Mouse (Mus musculus) lung, postnatal 0 days (tissue): ENCODE measurements around the gene Stam. TPM values are rescaled to one million over a fixed set of nuclear protein-coding genes. Genes with fewer than 3 reads are reported as not detected.
A peak's percentile ranks its signal among the peaks of the same experiment; 100 is the strongest.

Source experiments
- ATAC-seq: fragments of 200-750 bp; cut with Nextera tagmentation; 2 replicates; pipeline ENCODE4 v1.8.0; 2017; ENCODE audit warnings: moderate library complexity
- DNase-seq: peaks from one replicate; pipeline ENCODE4 v3.0.0-alpha.2; 2016; ENCODE audit warnings: low spot score
- H3K27ac ChIP-seq: fragments of 300-500 bp; sonication (generic); 2 replicates; pipeline ENCODE4 v1.5.1; 2014; ENCODE audit warnings: antibody characterized with exemption, mild to moderate bottlenecking, low read length, mixed read lengths
- H3K27me3 ChIP-seq: fragments of 300-500 bp; sonication (generic); replicated peaks from 2 replicates; pipeline ENCODE4 v1.6.1; 2014; ENCODE audit warnings: low read length, mixed read lengths; ENCODE audit not compliant: insufficient read depth
- H3K36me3 ChIP-seq: fragments of 300-500 bp; sonication (generic); 2 replicates; pipeline ENCODE4 v1.6.1; 2014; ENCODE audit warnings: low read length, mixed read lengths; ENCODE audit not compliant: insufficient read depth
- H3K4me1 ChIP-seq: fragments of 300-500 bp; sonication (generic); 2 replicates; pipeline ENCODE4 v1.6.1; 2014; ENCODE audit warnings: antibody characterized with exemption, low read depth, low read length, mixed read lengths; ENCODE audit not compliant: insufficient read depth
- H3K4me2 ChIP-seq: fragments of 300-500 bp; sonication (generic); replicated peaks from 2 replicates; pipeline ENCODE4 v1.6.1; 2014; ENCODE audit warnings: low read depth, mild to moderate bottlenecking, low read length, moderate library complexity, mixed read lengths
- H3K4me3 ChIP-seq: fragments of 300-500 bp; sonication (generic); 2 replicates; pipeline ENCODE4 v1.5.1; 2014; ENCODE audit warnings: low read depth, low read length
- H3K9ac ChIP-seq: fragments of 300-500 bp; sonication (generic); replicated peaks from 2 replicates; pipeline ENCODE4 v1.6.1; 2014; ENCODE audit warnings: low read depth, mild to moderate bottlenecking
- H3K9me3 ChIP-seq: fragments of 300-500 bp; sonication (generic); 2 replicates; pipeline ENCODE4 v1.6.1; 2016; ENCODE audit warnings: low read length, mixed read lengths
- CTCF ChIP-seq: IDR thresholded peaks from 2 replicates; pipeline ENCODE4 v1.5.1; 2016; ENCODE audit warnings: antibody characterized with exemption, mild to moderate bottlenecking
- EP300 ChIP-seq: IDR thresholded peaks from 2 replicates; pipeline ENCODE4 v1.6.1; 2016; ENCODE audit warnings: antibody characterized with exemption, mild to moderate bottlenecking, control low read depth
- WGBS: fragments of 180-500 bp; shearing (Covaris S2); extraction: QIAGEN DNeasy Blood & Tissue Kit; methylation state at CpG from one replicate; pipeline ENCODE4 v1.1.7; 2014; 5-methylcytosine and 5-hydroxymethylcytosine counted together
- polyA plus RNA-seq: library from polyadenylated mRNA; unstranded; fragments of >200 nt; fragmentation: Nextera tagmentation; extraction: Ambion mirVana; gene quantifications from 2 replicates; pipeline ENCODE4 v1.2.1, GENCODE M21; 2015

Stam gene
- polyA plus RNA-seq, 1 experiment from 2014 or later: 46.7 TPM

DNA sequence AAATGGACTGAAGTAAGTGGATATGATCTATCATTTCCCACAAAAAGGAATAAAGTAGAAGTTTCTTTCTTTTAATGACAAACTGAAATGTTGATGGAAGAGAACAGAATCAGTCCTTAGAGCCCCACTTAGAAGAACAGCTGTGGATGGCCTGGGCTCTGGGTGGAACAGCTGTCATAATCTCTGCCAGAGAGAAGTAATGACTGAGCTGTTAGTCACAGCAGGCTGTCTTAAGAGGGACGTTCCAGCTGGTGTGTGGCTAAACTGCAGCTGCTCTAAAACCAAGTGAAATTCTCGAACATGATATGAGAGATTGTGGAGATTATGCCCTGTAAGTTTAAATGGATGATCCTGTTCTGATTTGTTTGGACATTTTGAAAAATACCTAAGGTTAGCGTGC lies 63.0 kb downstream of the Stam start:
- ATAC-seq (peak; percentile 88), DNase-seq (peak; percentile 74)
- no peak overlapping the region for H3K27ac ChIP-seq
- H3K36me3 ChIP-seq: peaks cover 4% of the 10 kb centered on the region; the same call in 1 of the 2 replicates
- TF ChIP-seq EP300 (no peak), CTCF (no peak)
- H3K9me3 ChIP-seq: no peaks in the 10 kb centered on the region
- no peak overlapping the region for H3K4me3 ChIP-seq
- H3K27me3 ChIP-seq: no peaks in the 10 kb centered on the region
- H3K4me1 ChIP-seq: no peaks in the 10 kb centered on the region
- no peak overlapping the region for H3K4me2 ChIP-seq
- WGBS: 59% methylated on average over 3 of the region's 3 CpGs
- H3K9ac ChIP-seq: no peak overlapping the region

DNA sequence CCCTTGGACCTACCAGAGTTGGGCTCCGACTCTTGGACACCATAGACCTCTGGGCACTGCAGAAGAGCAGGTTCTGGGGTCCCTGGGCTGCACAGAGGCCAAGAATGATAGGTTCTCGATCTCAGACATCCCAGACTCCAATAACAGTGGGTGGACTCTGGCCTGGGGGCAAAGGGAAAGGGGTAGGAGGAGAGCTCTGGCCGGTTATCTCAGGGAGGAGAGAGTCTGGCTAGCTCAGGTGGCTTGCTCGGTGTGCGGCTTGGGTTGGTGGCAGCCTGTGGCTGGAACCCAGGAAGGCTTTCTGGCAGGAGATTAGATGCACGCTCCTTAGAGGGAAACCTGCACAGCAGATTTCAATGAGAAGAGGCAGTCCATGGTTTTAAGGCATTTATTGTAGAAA lies 65.7 kb downstream of the Stam start:
- WGBS: 79% methylated on average over 6 of the region's 6 CpGs
- no peak overlapping the region for H3K4me2 ChIP-seq
- no peaks in the 10 kb centered on the region for H3K27me3 ChIP-seq
- DNase-seq (no peak), ATAC-seq (no peak)
- H3K36me3 ChIP-seq: peaks cover 14% of the 10 kb centered on the region; the same call in 1 of the 2 replicates
- no peaks in the 10 kb centered on the region for H3K4me1 ChIP-seq
- no peak overlapping the region for H3K27ac ChIP-seq
- TF ChIP-seq EP300 (no peak), CTCF (no peak)
- H3K4me3 ChIP-seq: no peak overlapping the region
- no peak overlapping the region for H3K9ac ChIP-seq
- no peaks in the 10 kb centered on the region for H3K9me3 ChIP-seq

DNA sequence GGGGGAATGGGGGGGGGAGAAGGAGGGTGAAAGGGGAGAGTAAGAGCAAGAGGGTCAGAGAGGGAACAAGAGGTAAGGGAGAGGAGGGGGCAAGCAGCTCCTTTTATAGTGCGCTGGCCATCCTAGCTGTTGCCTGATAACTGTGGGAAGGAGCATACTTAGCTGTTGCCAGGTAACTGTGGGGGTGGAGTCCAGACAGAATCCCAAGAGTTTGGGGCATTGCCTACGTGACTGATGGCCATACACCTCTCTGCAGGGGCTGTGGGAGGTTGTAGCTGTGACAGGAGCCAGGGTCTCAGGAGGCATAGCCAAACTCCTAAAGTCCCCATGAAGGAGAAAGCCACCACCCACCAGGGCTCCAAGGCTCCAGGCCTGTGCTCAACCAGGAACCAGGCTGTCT lies 66.1 kb downstream of the Stam start:
- ATAC-seq: no peak
- WGBS: 61% methylated on average over 2 of the region's 2 CpGs
- TF ChIP-seq CTCF (no peak), EP300 (no peak)
- Histone ChIP-seq H3K9ac (no peak overlapping the region), H3K36me3 (peaks cover 14% of the 10 kb centered on the region; the same call in 1 of the 2 replicates), H3K27me3 (no peaks in the 10 kb centered on the region), H3K4me1 (no peaks in the 10 kb centered on the region), H3K9me3 (no peaks in the 10 kb centered on the region), H3K4me3 (no peak overlapping the region), H3K27ac (no peak overlapping the region), H3K4me2 (no peak overlapping the region)
- no peak for DNase-seq

DNA sequence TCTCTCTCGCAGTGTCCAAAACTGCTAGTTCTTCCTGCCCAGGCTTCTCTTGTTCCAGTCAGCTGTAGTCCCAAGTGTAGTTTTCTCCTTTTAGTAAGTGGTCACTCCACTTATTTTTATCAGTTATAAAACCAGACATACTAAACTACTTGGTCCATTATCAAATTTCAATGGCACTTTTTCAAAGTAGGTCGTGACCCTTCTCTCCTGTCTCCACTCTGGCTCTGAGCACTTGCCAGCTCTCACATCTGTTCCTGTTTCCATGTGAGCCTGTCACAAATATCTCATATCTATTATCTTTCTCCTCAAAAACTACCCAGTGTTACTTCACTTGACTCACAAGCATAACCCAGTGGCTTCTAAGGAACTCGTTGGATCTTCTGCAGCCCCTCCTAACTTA lies 71.4 kb downstream of the Stam start:
- H3K4me3 ChIP-seq: no peak overlapping the region
- 55% methylated on average over 3 of the region's 3 CpGs for WGBS
- DNase-seq (no peak), ATAC-seq (no peak)
- no peaks in the 10 kb centered on the region for H3K9me3 ChIP-seq
- H3K9ac ChIP-seq: no peak overlapping the region
- no peak for TF ChIP-seq EP300
- no peak for TF ChIP-seq CTCF
- H3K4me2 ChIP-seq: no peak overlapping the region
- peaks cover 14% of the 10 kb centered on the region; the same call in 1 of the 2 replicates for H3K36me3 ChIP-seq
- H3K4me1 ChIP-seq: no peaks in the 10 kb centered on the region
- H3K27me3 ChIP-seq: no peaks in the 10 kb centered on the region
- no peak overlapping the region for H3K27ac ChIP-seq

DNA sequence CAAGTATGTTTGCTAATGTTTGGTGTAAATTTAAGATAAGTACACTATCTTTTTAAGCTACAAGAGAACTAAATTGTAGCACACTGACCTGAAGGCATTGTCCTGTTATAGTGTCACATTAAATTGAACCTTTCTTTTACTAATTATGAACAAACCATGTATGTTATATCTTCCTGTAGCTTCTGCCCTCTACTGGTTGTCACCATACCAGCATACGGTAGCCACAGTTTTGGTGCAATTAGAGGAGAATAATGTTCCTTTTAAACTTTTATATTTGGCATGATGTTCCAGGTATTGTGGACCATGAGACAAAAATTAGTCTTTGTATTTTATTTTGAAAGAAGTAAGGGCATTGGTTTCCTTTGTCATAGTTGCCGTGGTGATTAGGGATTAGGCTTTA lies 73.0 kb downstream of the Stam start:
- Histone ChIP-seq H3K4me2 (no peak overlapping the region), H3K9me3 (no peaks in the 10 kb centered on the region), H3K4me1 (no peaks in the 10 kb centered on the region), H3K27me3 (no peaks in the 10 kb centered on the region), H3K4me3 (no peak overlapping the region), H3K9ac (no peak overlapping the region), H3K27ac (no peak overlapping the region), H3K36me3 (peaks cover 10% of the 10 kb centered on the region; the same call in 1 of the 2 replicates)
- no peak for TF ChIP-seq EP300
- peak; percentile 69 for TF ChIP-seq CTCF
- DNase-seq: peak; percentile 44
- ATAC-seq: no peak
- WGBS: 81% methylated on average over 2 of the region's 2 CpGs

DNA sequence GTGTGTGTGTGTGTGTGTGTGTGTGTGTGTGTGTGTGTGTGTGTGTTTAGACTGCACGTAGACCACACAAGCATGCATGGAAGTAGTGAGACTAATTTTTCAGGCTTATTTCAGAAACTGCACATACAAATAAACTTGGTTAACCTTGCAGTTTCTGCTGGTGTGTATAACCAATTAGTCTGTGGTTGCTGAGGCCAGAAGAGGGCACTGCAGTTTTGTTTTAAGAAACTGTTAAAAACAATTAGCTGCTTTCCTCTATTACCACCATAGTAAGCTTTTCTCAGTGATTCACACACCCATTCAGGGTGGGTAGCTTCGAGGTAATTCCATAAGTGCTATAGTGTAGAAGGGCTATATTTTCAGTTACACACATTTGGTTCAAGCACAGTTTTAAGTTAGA lies 76.9 kb downstream of the Stam start:
- H3K9ac ChIP-seq: no peak overlapping the region
- TF ChIP-seq CTCF: peak; percentile 40; the same call in 1 of the 2 replicates
- no peak for TF ChIP-seq EP300
- H3K27me3 ChIP-seq: no peaks in the 10 kb centered on the region
- DNase-seq (no peak), ATAC-seq (no peak)
- no peak overlapping the region for H3K27ac ChIP-seq
- H3K4me3 ChIP-seq: no peak overlapping the region
- no peaks in the 10 kb centered on the region for H3K9me3 ChIP-seq
- no peaks in the 10 kb centered on the region for H3K4me1 ChIP-seq
- no peaks in the 10 kb centered on the region for H3K36me3 ChIP-seq
- WGBS: 82% methylated on average over 2 of the region's 2 CpGs
- H3K4me2 ChIP-seq: no peak overlapping the region

DNA sequence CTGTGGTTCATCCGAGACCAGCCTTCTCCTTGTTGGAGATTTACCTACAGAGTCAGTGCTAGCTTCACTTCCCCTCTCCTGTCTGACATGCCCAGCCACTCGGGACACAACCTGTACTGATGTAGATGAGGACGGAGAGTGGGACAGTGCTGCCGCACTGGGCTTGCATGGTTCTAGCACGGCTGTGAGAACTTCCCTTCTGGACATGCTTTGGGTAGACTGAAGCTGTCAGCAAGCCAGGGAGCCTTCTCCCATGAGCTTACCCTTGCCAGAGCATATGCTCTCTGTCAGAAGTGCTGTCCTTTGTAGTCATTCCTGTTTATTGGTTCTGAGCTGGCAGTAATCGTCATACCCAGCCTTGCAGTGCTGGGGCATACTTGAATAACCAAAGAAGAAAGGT lies 78.0 kb downstream of the Stam start:
- no peak for DNase-seq
- H3K9ac ChIP-seq: no peak overlapping the region
- WGBS: 88% methylated on average over 6 of the region's 6 CpGs

More for the DNA sequence above, 78.0 kb downstream of the Stam start:
- Histone ChIP-seq H3K27me3 (no peaks in the 10 kb centered on the region), H3K4me2 (no peak overlapping the region), H3K27ac (no peak overlapping the region), H3K36me3 (no peaks in the 10 kb centered on the region), H3K9me3 (no peaks in the 10 kb centered on the region), H3K4me1 (no peaks in the 10 kb centered on the region), H3K4me3 (no peak overlapping the region)
- TF ChIP-seq EP300: no peak
- no peak for TF ChIP-seq CTCF
- ATAC-seq: no peak
